Comparison of ENCODE assay signal across 7 mouse cellular contexts in the genomic region with DNA sequence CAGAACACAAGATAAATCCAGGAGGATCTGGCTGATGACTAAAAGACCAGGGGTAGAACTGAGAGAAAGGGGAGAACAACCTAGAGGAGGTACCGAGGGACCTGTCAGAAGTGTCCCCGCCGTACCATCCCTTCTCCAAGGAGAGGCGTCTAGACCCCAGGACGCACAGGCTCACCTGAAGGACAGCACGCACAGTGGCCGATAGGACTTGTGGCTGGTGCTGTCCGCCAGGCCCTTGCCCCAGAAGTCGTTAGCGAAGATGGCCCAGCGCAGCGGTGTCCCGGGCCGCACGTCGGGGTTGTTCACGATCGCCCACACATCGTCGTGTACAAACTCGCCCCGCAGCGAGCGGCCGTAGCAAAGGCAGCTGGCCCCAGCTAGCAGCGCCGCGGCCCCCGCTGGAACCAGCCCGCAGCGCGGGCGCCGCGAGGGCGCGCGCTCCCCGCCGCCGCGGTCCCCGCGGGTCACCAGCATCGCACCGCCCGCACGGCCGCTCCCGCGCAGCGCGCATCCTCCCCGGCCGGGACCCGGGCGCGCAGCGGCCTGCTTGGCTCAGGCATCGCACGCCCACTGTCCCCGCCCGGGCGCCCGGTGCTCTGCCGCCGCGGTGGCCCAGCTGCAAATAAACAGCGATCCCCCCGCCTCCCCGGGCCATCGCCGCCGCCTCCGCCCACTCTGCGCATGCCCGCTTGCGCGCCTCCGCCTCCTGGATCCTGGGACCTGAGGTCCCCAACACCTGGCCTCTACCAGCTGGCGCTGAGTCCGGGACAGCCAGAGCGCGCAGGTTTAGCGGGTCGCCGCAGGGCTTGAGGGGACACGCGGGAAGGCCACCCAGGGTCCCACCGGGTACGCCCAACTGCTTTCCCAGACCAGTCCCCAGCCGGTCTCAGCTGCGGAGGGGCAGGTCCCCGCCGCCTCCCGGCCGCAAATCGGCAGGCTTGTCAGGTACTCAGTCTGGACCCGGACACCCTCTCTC. TPM values are rescaled to one million over a fixed set of nuclear protein-coding genes. Genes with fewer than 3 reads are reported as not detected.
DNase-seq lines count a peak whose midpoint lies in the region; ATAC-seq and TF ChIP-seq lines count a peak whose summit lies in the region.

TSS of gene Tmtc1 (minus strand) at position 664 of the 976 bp plus-strand sequence.

- H3K4me1 ChIP-seq in brown adipose tissue, adult 24 weeks (ENCODE audit: control insufficient read depth, insufficient read depth, insufficient read length, low read length), result peaks cover 3% of the 10 kb centered on the region; the same call in 1 of the 2 replicates
- no peaks in the 10 kb centered on the region for H3K4me1 ChIP-seq in embryonic fibroblast, embryonic 13.5 days (ENCODE audit: control insufficient read depth, insufficient read depth, low read length)
- H3K4me1 ChIP-seq in heart, embryonic 11.5 days (ENCODE audit: control insufficient read depth, insufficient read depth, low read length), result peaks cover 11% of the 10 kb centered on the region; the same call in 1 of the 2 replicates
- peaks cover 31% of the 10 kb centered on the region for H3K4me1 ChIP-seq in kidney, embryonic 15.5 days
- peaks cover 24% of the 10 kb centered on the region for H3K4me1 ChIP-seq in liver, embryonic 12.5 days
- peaks cover 13% of the 10 kb centered on the region; the same call in 1 of the 2 replicates for H3K4me1 ChIP-seq in neural tube, embryonic 11.5 days (ENCODE audit: control insufficient read depth, insufficient read depth, low read length)
- peaks cover 13% of the 10 kb centered on the region; the same call in 1 of the 2 replicates for H3K4me1 ChIP-seq in stomach, embryonic 15.5 days

- H3K36me3 ChIP-seq in heart, embryonic 11.5 days (ENCODE audit: control insufficient read depth, insufficient read depth, low read length), result no peaks in the 10 kb centered on the region
- H3K36me3 ChIP-seq in kidney, embryonic 15.5 days, result no peaks in the 10 kb centered on the region
- H3K36me3 ChIP-seq in liver, embryonic 12.5 days, result no peaks in the 10 kb centered on the region
- H3K36me3 ChIP-seq in neural tube, embryonic 11.5 days (ENCODE audit: control insufficient read depth, insufficient read depth, low read length), result no peaks in the 10 kb centered on the region
- H3K36me3 ChIP-seq in stomach, embryonic 15.5 days, result no peaks in the 10 kb centered on the region

- H3K9me3 ChIP-seq in heart, embryonic 11.5 days (replicated peaks; ENCODE audit: control insufficient read depth, low read length), result no peaks in the 10 kb centered on the region
- no peaks in the 10 kb centered on the region for H3K9me3 ChIP-seq in kidney, embryonic 15.5 days (replicated peaks)
- H3K9me3 ChIP-seq in liver, embryonic 12.5 days (replicated peaks), result no peaks in the 10 kb centered on the region
- no peaks in the 10 kb centered on the region for H3K9me3 ChIP-seq in neural tube, embryonic 11.5 days (ENCODE audit: control insufficient read depth, low read length)
- no peaks in the 10 kb centered on the region for H3K9me3 ChIP-seq in stomach, embryonic 15.5 days

- peak; percentile 50 for ATAC-seq in heart, embryonic 11.5 days (replicated peaks; ENCODE audit: insufficient number of reproducible peaks, low FRiP score, low TSS enrichment)
- ATAC-seq in kidney, embryonic 15.5 days (replicated peaks; ENCODE audit: low FRiP score), result peak; percentile 85
- ATAC-seq in liver, embryonic 12.5 days, result peak; percentile 70
- peak; percentile 83 for ATAC-seq in neural tube, embryonic 11.5 days (ENCODE audit: insufficient read depth, low FRiP score, low TSS enrichment)
- ATAC-seq in stomach, embryonic 15.5 days (ENCODE audit: insufficient read depth, low FRiP score, low read depth), result peak; percentile 82

- H3K9ac ChIP-seq in heart, embryonic 11.5 days (ENCODE audit: low read depth, low read length), result peak within 1 kb of the TSS; percentile 52
- peak within 1 kb of the TSS; percentile 53 for H3K9ac ChIP-seq in kidney, embryonic 15.5 days
- H3K9ac ChIP-seq in liver, embryonic 12.5 days, result 0 out of 2 replicates have a peak within 1 kb of the TSS, but pooled peaks have one; percentile 18
- peak within 1 kb of the TSS; percentile 60 for H3K9ac ChIP-seq in neural tube, embryonic 11.5 days (ENCODE audit: low read length)
- H3K9ac ChIP-seq in stomach, embryonic 15.5 days, result peak within 1 kb of the TSS; percentile 29; the same call in 1 of the 2 replicates

- TF ChIP-seq POLR2A in embryonic fibroblast, embryonic 13.5 days (IDR thresholded peaks at IDR 0.05; ENCODE audit: low read depth, low read length), result no peak; the same call in 1 of the 2 replicates

- peak within 1 kb of the TSS; percentile 73 for H3K4me2 ChIP-seq in heart, embryonic 11.5 days
- H3K4me2 ChIP-seq in kidney, embryonic 15.5 days, result peak within 1 kb of the TSS; percentile 97
- peak within 1 kb of the TSS; percentile 81 for H3K4me2 ChIP-seq in liver, embryonic 12.5 days
- H3K4me2 ChIP-seq in neural tube, embryonic 11.5 days (ENCODE audit: low read depth), result peak within 1 kb of the TSS; percentile 91
- H3K4me2 ChIP-seq in stomach, embryonic 15.5 days, result peak within 1 kb of the TSS; percentile 96

- H3K27ac ChIP-seq in brown adipose tissue, adult 24 weeks (replicated peaks; ENCODE audit: low read depth, low read length), result peak within 1 kb of the TSS; percentile 23; the same call in 1 of the 2 replicates
- no peak within 1 kb of the TSS for H3K27ac ChIP-seq in embryonic fibroblast, embryonic 13.5 days (ENCODE audit: insufficient read depth, low read length)
- no peak within 1 kb of the TSS for H3K27ac ChIP-seq in heart, embryonic 11.5 days (ENCODE audit: low read depth, low read length)
- no peak within 1 kb of the TSS for H3K27ac ChIP-seq in kidney, embryonic 15.5 days
- no peak within 1 kb of the TSS for H3K27ac ChIP-seq in liver, embryonic 12.5 days
- H3K27ac ChIP-seq in neural tube, embryonic 11.5 days (ENCODE audit: low read depth, low read length), result 0 out of 2 replicates have a peak within 1 kb of the TSS, but pooled peaks have one; percentile 42
- no peak within 1 kb of the TSS for H3K27ac ChIP-seq in stomach, embryonic 15.5 days

- peaks cover 21% of the 10 kb centered on the region for H3K27me3 ChIP-seq in heart, embryonic 11.5 days (ENCODE audit: control insufficient read depth, insufficient read depth, low read length)
- peaks cover 61% of the 10 kb centered on the region for H3K27me3 ChIP-seq in kidney, embryonic 15.5 days
- peaks cover 77% of the 10 kb centered on the region for H3K27me3 ChIP-seq in liver, embryonic 12.5 days (replicated peaks)
- peaks cover 24% of the 10 kb centered on the region for H3K27me3 ChIP-seq in neural tube, embryonic 11.5 days (ENCODE audit: control insufficient read depth, insufficient read depth, low read length)
- peaks cover 23% of the 10 kb centered on the region for H3K27me3 ChIP-seq in stomach, embryonic 15.5 days (replicated peaks)

- no peak for TF ChIP-seq CTCF in embryonic fibroblast, embryonic 13.5 days (IDR thresholded peaks at IDR 0.05; ENCODE audit: borderline replicate concordance, insufficient read depth, low read length)

- WGBS in heart, embryonic 11.5 days (ENCODE audit: insufficient replicate concordance), result under 1% methylated on average over 77 of the region's 99 CpGs
- WGBS in kidney, embryonic 15.5 days, result under 1% methylated on average over 95 of the region's 99 CpGs
- 1% methylated on average over 99 of the region's 99 CpGs for WGBS in liver, embryonic 12.5 days (ENCODE audit: insufficient replicate concordance)
- WGBS in neural tube, embryonic 11.5 days, result under 1% methylated on average over 84 of the region's 99 CpGs
- WGBS in stomach, embryonic 15.5 days, result under 1% methylated on average over 97 of the region's 99 CpGs

- peak; percentile 74 for DNase-seq in neural tube, embryonic 11.5 days (ENCODE audit: low spot score)

- peak within 1 kb of the TSS; percentile 87 for H3K4me3 ChIP-seq in brown adipose tissue, adult 24 weeks (ENCODE audit: insufficient read depth, low read depth, low read length)
- peak within 1 kb of the TSS; percentile 45 for H3K4me3 ChIP-seq in embryonic fibroblast, embryonic 13.5 days (ENCODE audit: insufficient read depth, low read length)
- peak within 1 kb of the TSS; percentile 54 for H3K4me3 ChIP-seq in heart, embryonic 11.5 days (ENCODE audit: low read depth, low read length)
- peak within 1 kb of the TSS; percentile 73 for H3K4me3 ChIP-seq in kidney, embryonic 15.5 days (replicated peaks)
- H3K4me3 ChIP-seq in liver, embryonic 12.5 days, result peak within 1 kb of the TSS; percentile 62
- peak within 1 kb of the TSS; percentile 64 for H3K4me3 ChIP-seq in neural tube, embryonic 11.5 days (ENCODE audit: low read depth, low read length)
- H3K4me3 ChIP-seq in stomach, embryonic 15.5 days (replicated peaks), result peak within 1 kb of the TSS; percentile 67

RNA-seq across cellular contexts. Expression of gene Tmtc1, which starts in this region (rescaled TPM):
- polyA plus RNA-seq in brown adipose tissue, adult 24 weeks (2012; ENCODE audit: insufficient read depth, insufficient read length, missing spikeins), result 1.9 and 2.4 TPM in 2 replicates
- polyA plus RNA-seq in embryonic fibroblast, embryonic 13.5 days (2011; ENCODE audit: insufficient read length, low read depth, missing spikeins), result 5.7 and 6.5 TPM in 2 replicates
- polyA plus RNA-seq in heart, embryonic 11.5 days (2014; fragmentation: Nextera tagmentation; extraction: Ambion mirVana), result 1.4 and 2.7 TPM in 2 replicates
- 1.6 and 2.0 TPM in 2 replicates for polyA plus RNA-seq in kidney, embryonic 15.5 days (2015; fragmentation: Nextera tagmentation; extraction: Ambion mirVana)
- 0.26 and 0.36 TPM in 2 replicates for polyA plus RNA-seq in liver, embryonic 12.5 days (2016; fragmentation: Nextera tagmentation; extraction: Ambion mirVana)
- 1.1 and 1.4 TPM in 2 replicates for polyA plus RNA-seq in neural tube, embryonic 11.5 days (2014; fragmentation: Nextera tagmentation; extraction: Ambion mirVana)
- polyA plus RNA-seq in stomach, embryonic 15.5 days (2015; fragmentation: Nextera tagmentation; extraction: Ambion mirVana), result 2.2 and 2.4 TPM in 2 replicates

Comparison
In these comparisons a context has a peak if more than half of its experiments do, and no peak if none do; other contexts are left out.
1. Peak in ATAC-seq, H3K4me3 ChIP-seq, H3K9ac ChIP-seq and H3K4me2 ChIP-seq in liver, embryonic 12.5 days; RNA of the gene not detected or under 1 TPM.
2. H3K27ac ChIP-seq: peak in brown adipose tissue, adult 24 weeks (single experiment) and neural tube, embryonic 11.5 days (single experiment); none in embryonic fibroblast, embryonic 13.5 days (single experiment), heart, embryonic 11.5 days (single experiment), kidney, embryonic 15.5 days (single experiment), liver, embryonic 12.5 days (single experiment) and stomach, embryonic 15.5 days (single experiment).
3. Peak in every context shown above with its lines, with median percentiles within 50 percentile points of each other: H3K4me3 ChIP-seq, ATAC-seq, H3K4me2 ChIP-seq and H3K9ac ChIP-seq.